Mouse (Mus musculus) ES-E14 (cell line): ENCODE results near the gene Fkbp14.

ENCODE experiments used
- CHD2 ChIP-seq: IDR thresholded peaks from 2 replicates; pipeline ENCODE4 v1.6.1; 2014; ENCODE audit warnings: mild to moderate bottlenecking, low read depth, low read length, inconsistent platforms
- MAFK ChIP-seq: IDR thresholded peaks from 2 replicates; pipeline ENCODE4 v1.6.1; 2014; ENCODE audit warnings: mild to moderate bottlenecking, low read depth, low read length, inconsistent platforms; ENCODE audit not compliant: insufficient read depth

DNA sequence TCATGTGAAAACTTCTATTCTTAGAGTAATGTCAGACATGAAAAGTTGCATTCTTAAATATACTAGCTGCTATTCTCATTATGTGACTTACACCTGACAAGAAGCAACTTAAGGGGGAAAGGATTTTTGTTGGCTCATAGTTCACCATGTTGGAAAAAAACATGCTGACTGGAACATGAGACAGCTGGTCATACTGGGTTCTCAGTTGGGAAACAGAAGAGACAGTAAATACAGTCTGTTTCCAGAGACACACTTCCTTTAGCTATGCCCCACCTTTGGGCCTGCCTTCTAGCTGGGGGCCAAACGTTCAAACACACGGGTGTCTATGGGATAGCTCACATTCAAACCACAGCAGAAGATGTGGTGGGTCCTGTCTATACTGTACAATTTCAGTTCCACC is 43.5 kb downstream of the Fkbp14 start:
- no peak for TF ChIP-seq MAFK
- no peak for TF ChIP-seq CHD2
